Mouse (Mus musculus) kidney, postnatal 0 days (tissue): Measurements from ENCODE around the gene Ninj2. TPM values are rescaled to one million over a fixed set of nuclear protein-coding genes. Genes with fewer than 3 reads are reported as not detected.
A peak's percentile ranks its signal among the peaks of the same experiment; 100 is the strongest.

Experiments used
- ATAC-seq: fragments of 200-750 bp; cut with Nextera tagmentation; replicated peaks from 2 replicates; pipeline ENCODE4 v1.8.0; 2017; ENCODE audit warnings: low read depth, moderate number of reproducible peaks, moderate TSS enrichment, moderate library complexity; ENCODE audit not compliant: low FRiP score
- DNase-seq: peaks from one replicate; pipeline ENCODE4 v3.0.0-alpha.2; 2016; ENCODE audit warnings: low spot score
- H3K27ac ChIP-seq: fragments of 300-500 bp; sonication (generic); 2 replicates; pipeline ENCODE4 v1.5.1; 2014; ENCODE audit warnings: mild to moderate bottlenecking
- H3K27me3 ChIP-seq: fragments of 300-500 bp; sonication (generic); 2 replicates; pipeline ENCODE4 v1.6.1; 2014; ENCODE audit warnings: low read length, mixed read lengths; ENCODE audit not compliant: insufficient read depth
- H3K36me3 ChIP-seq: fragments of 300-500 bp; sonication (generic); 2 replicates; pipeline ENCODE4 v1.6.1; 2014; ENCODE audit warnings: low read length, mixed read lengths; ENCODE audit not compliant: insufficient read depth
- H3K4me1 ChIP-seq: fragments of 300-500 bp; sonication (generic); replicated peaks from 2 replicates; pipeline ENCODE4 v1.6.1; 2014; ENCODE audit warnings: antibody characterized with exemption, low read length, mixed read lengths; ENCODE audit not compliant: insufficient read depth
- H3K4me2 ChIP-seq: fragments of 300-500 bp; sonication (generic); 2 replicates; pipeline ENCODE4 v1.6.1; 2014; ENCODE audit warnings: mild to moderate bottlenecking, low read length, moderate library complexity, mixed read lengths
- H3K4me3 ChIP-seq: fragments of 300-500 bp; sonication (generic); replicated peaks from 2 replicates; pipeline ENCODE4 v1.5.1; 2014; ENCODE audit warnings: low read depth, low read length
- H3K9ac ChIP-seq: fragments of 300-500 bp; sonication (generic); 2 replicates; pipeline ENCODE4 v1.6.1; 2014; ENCODE audit warnings: low read depth, low read length
- H3K9me3 ChIP-seq: fragments of 300-500 bp; sonication (generic); replicated peaks from 2 replicates; pipeline ENCODE4 v1.6.1; 2016; ENCODE audit warnings: low read length, inconsistent platforms, mixed read lengths
- CTCF ChIP-seq: IDR thresholded peaks from 2 replicates; pipeline ENCODE4 v1.5.1; 2016; ENCODE audit warnings: antibody characterized with exemption, low read depth, mild to moderate bottlenecking, moderate library complexity
- WGBS: fragments of 180-500 bp; shearing (Covaris S2); extraction: QIAGEN DNeasy Blood & Tissue Kit; methylation state at CpG from one replicate; pipeline ENCODE4 v1.1.7; 2014; 5-methylcytosine and 5-hydroxymethylcytosine counted together
- polyA plus RNA-seq: library from polyadenylated mRNA; unstranded; fragments of >200 nt; fragmentation: Nextera tagmentation; extraction: Ambion mirVana; gene quantifications from 2 replicates; pipeline ENCODE4 v1.2.1, GENCODE M21; 2015

Ninj2 gene
- polyA plus RNA-seq, 1 experiment from 2014 or later = not detected

- Histone ChIP-seq H3K9me3 (no peaks in the 10 kb centered on the region), H3K27ac (no peak overlapping the region), H3K4me2 (no peak overlapping the region), H3K36me3 (no peaks in the 10 kb centered on the region), H3K9ac (no peak overlapping the region), H3K4me1 (peaks cover 6% of the 10 kb centered on the region), H3K4me3 (no peak overlapping the region), H3K27me3 (no peaks in the 10 kb centered on the region)
- ATAC-seq = no peak
- TF ChIP-seq CTCF = no peak
- WGBS = 91% methylated on average over 4 of the region's 4 CpGs
- no peak for DNase-seq
Measured at GRCm38 (mm10) chr6:120183771-120184170, 90.6 kb downstream of the Ninj2 start.

GRCm38 (mm10) chr6:120185012-120185730 is 92.0 kb downstream of the Ninj2 start:
- ATAC-seq = no peak
- Histone ChIP-seq H3K9ac (no peak overlapping the region), H3K4me3 (no peak overlapping the region), H3K36me3 (no peaks in the 10 kb centered on the region), H3K4me1 (peaks cover 6% of the 10 kb centered on the region), H3K4me2 (no peak overlapping the region), H3K27me3 (no peaks in the 10 kb centered on the region), H3K9me3 (no peaks in the 10 kb centered on the region), H3K27ac (no peak overlapping the region)
- no peak for TF ChIP-seq CTCF
- 91% methylated on average over 12 of the region's 12 CpGs for WGBS
- no peak for DNase-seq

- Histone ChIP-seq H3K36me3 (no peaks in the 10 kb centered on the region), H3K9ac (no peak overlapping the region), H3K9me3 (no peaks in the 10 kb centered on the region), H3K4me3 (no peak overlapping the region), H3K27me3 (no peaks in the 10 kb centered on the region), H3K27ac (no peak overlapping the region), H3K4me1 (peaks cover 6% of the 10 kb centered on the region), H3K4me2 (no peak overlapping the region)
- no peak for ATAC-seq
- WGBS = 62% methylated on average over 7 of the region's 7 CpGs
- no peak for TF ChIP-seq CTCF
- no peak for DNase-seq
Measured at GRCm38 (mm10) chr6:120185756-120186155, 92.6 kb downstream of the Ninj2 start.

- Histone ChIP-seq H3K27ac (no peak overlapping the region), H3K36me3 (no peaks in the 10 kb centered on the region), H3K4me1 (peaks cover 6% of the 10 kb centered on the region), H3K27me3 (no peaks in the 10 kb centered on the region), H3K9me3 (no peaks in the 10 kb centered on the region), H3K4me2 (no peak overlapping the region), H3K4me3 (no peak overlapping the region), H3K9ac (no peak overlapping the region)
- no peak for TF ChIP-seq CTCF
- WGBS = 58% methylated on average over 3 of the region's 3 CpGs
- ATAC-seq (no peak), DNase-seq (no peak)
Measured at GRCm38 (mm10) chr6:120186594-120186993, 93.4 kb downstream of the Ninj2 start.

GRCm38 (mm10) chr6:120187587-120188176 is 94.5 kb downstream of the Ninj2 start:
- DNase-seq (peak; percentile 35), ATAC-seq (no peak)
- Histone ChIP-seq H3K4me2 (peak overlapping the region; percentile 49), H3K9me3 (no peaks in the 10 kb centered on the region), H3K27me3 (no peaks in the 10 kb centered on the region), H3K4me3 (peak overlapping the region; percentile 24), H3K4me1 (peaks cover 6% of the 10 kb centered on the region), H3K9ac (no peak overlapping the region), H3K27ac (no peak overlapping the region), H3K36me3 (no peaks in the 10 kb centered on the region)
- no peak for TF ChIP-seq CTCF
- WGBS = 22% methylated on average over 18 of the region's 18 CpGs

- 23% methylated on average over 24 of the region's 24 CpGs for WGBS
- H3K4me2 ChIP-seq = peak overlapping the region; percentile 49
- H3K9ac ChIP-seq = 0 out of 2 replicates have a peak overlapping the region, but pooled peaks have one; percentile 28
- H3K36me3 ChIP-seq = no peaks in the 10 kb centered on the region
- H3K27me3 ChIP-seq = no peaks in the 10 kb centered on the region
- peak; percentile 21; the same call in 1 of the 2 replicates for ATAC-seq
- peak; percentile 45 for TF ChIP-seq CTCF
- no peak overlapping the region for H3K4me3 ChIP-seq
- no peak overlapping the region for H3K27ac ChIP-seq
- peak; percentile 72 for DNase-seq
- peaks cover 6% of the 10 kb centered on the region for H3K4me1 ChIP-seq
- no peaks in the 10 kb centered on the region for H3K9me3 ChIP-seq
Measured at GRCm38 (mm10) chr6:120188376-120189235, 95.5 kb downstream of the Ninj2 start.
